Mouse (Mus musculus) kidney, embryonic 14.5 days (tissue): ENCODE data around the gene Tmem231. TPM values are rescaled to one million over a fixed set of nuclear protein-coding genes. Genes with fewer than 3 reads are reported as not detected.
"Not testable (repeated sequence)": the region's sequence is repeated elsewhere in the genome, so short reads cannot be mapped to it uniquely, and the experiment has no call there.

ENCODE experiments used
- ATAC-seq: fragments of 200-750 bp; cut with Nextera tagmentation; 2 replicates; pipeline ENCODE4 v1.8.0; 2017; ENCODE audit warnings: moderate number of reproducible peaks, mild to moderate bottlenecking, moderate TSS enrichment, moderate library complexity; ENCODE audit not compliant: low FRiP score, low TSS enrichment
- H3K27ac ChIP-seq: fragments of 300-500 bp; sonication (generic); 2 replicates; pipeline ENCODE4 v1.5.1; 2014; ENCODE audit warnings: low read depth, mild to moderate bottlenecking, low read length, moderate library complexity, mixed read lengths
- H3K27me3 ChIP-seq: fragments of 300-500 bp; sonication (generic); 2 replicates; pipeline ENCODE4 v1.6.1; 2014; ENCODE audit warnings: mild to moderate bottlenecking, low read length; ENCODE audit not compliant: control insufficient read depth, insufficient read depth
- H3K36me3 ChIP-seq: fragments of 300-500 bp; sonication (generic); 2 replicates; pipeline ENCODE4 v1.6.1; 2014; ENCODE audit warnings: low read length, mixed read lengths; ENCODE audit not compliant: control insufficient read depth, insufficient read depth
- H3K4me1 ChIP-seq: fragments of 300-500 bp; sonication (generic); 2 replicates; pipeline ENCODE4 v1.6.1; 2014; ENCODE audit warnings: low read length, mixed read lengths; ENCODE audit not compliant: control insufficient read depth, insufficient read depth
- H3K4me2 ChIP-seq: fragments of 300-500 bp; sonication (generic); replicated peaks from 2 replicates; pipeline ENCODE4 v1.6.1; 2014; ENCODE audit warnings: low read depth, mild to moderate bottlenecking, low read length
- H3K4me3 ChIP-seq: fragments of 300-500 bp; sonication (generic); 2 replicates; pipeline ENCODE4 v1.5.1; 2014; ENCODE audit warnings: mild to moderate bottlenecking, low read length
- H3K9ac ChIP-seq: fragments of 300-500 bp; sonication (generic); 2 replicates; pipeline ENCODE4 v1.6.1; 2014; ENCODE audit warnings: low read depth, mild to moderate bottlenecking, low read length, moderate library complexity
- H3K9me3 ChIP-seq: fragments of 300-500 bp; sonication (generic); 2 replicates; pipeline ENCODE4 v1.6.1; 2016; ENCODE audit warnings: low read length; ENCODE audit not compliant: control insufficient read depth
- WGBS: fragments of 180-500 bp; shearing (Covaris S2); extraction: QIAGEN DNeasy Blood & Tissue Kit; methylation state at CpG from one replicate; pipeline ENCODE4 v1.1.7; 2014; 5-methylcytosine and 5-hydroxymethylcytosine counted together
- polyA plus RNA-seq: library from polyadenylated mRNA; unstranded; fragments of >200 nt; fragmentation: Nextera tagmentation; extraction: Ambion mirVana; gene quantifications from 2 replicates; pipeline ENCODE4 v1.2.1, GENCODE M21; 2014

Tmem231 gene
- polyA plus RNA-seq, 1 experiment from 2014 or later = 18.7 TPM

- Histone ChIP-seq H3K27me3 (no peaks in the 10 kb centered on the region), H3K4me3 (peak overlapping the region; percentile 95), H3K36me3 (peaks cover 19% of the 10 kb centered on the region), H3K27ac (peak overlapping the region; percentile 38; the same call in 1 of the 2 replicates), H3K4me2 (peak overlapping the region; percentile 75), H3K9ac (peak overlapping the region; percentile 35; the same call in 1 of the 2 replicates), H3K4me1 (peaks cover 11% of the 10 kb centered on the region), H3K9me3 (no peaks in the 10 kb centered on the region)
- ATAC-seq = peak; percentile 78
- WGBS = 8% methylated on average over 10 of the region's 10 CpGs
Measured at GRCm38 (mm10) chr8:111939516-111940142, 5.9 kb upstream of the Tmem231 start.

- 91% methylated on average over 8 of the region's 9 CpGs for WGBS
- not testable (repeated sequence) for H3K27me3 ChIP-seq, ATAC-seq, H3K4me3 ChIP-seq, H3K9ac ChIP-seq, H3K36me3 ChIP-seq, H3K4me2 ChIP-seq, H3K27ac ChIP-seq, H3K9me3 ChIP-seq
- H3K4me1 ChIP-seq = peaks cover 11% of the 10 kb centered on the region
Measured at GRCm38 (mm10) chr8:111938076-111938985, 4.7 kb upstream of the Tmem231 start.

GRCm38 (mm10) chr8:111937184-111937583, 3.5 kb upstream of the Tmem231 start:
- H3K4me1 ChIP-seq = peaks cover 14% of the 10 kb centered on the region
- no peak overlapping the region for H3K27ac ChIP-seq
- 84% methylated on average over 3 of the region's 3 CpGs for WGBS
- H3K36me3 ChIP-seq = peaks cover 2% of the 10 kb centered on the region; the same call in 1 of the 2 replicates
- no peak overlapping the region for H3K4me2 ChIP-seq
- H3K9me3 ChIP-seq = no peaks in the 10 kb centered on the region
- no peak overlapping the region for H3K4me3 ChIP-seq
- no peak overlapping the region for H3K9ac ChIP-seq
- ATAC-seq = no peak
- no peaks in the 10 kb centered on the region for H3K27me3 ChIP-seq

- H3K9ac ChIP-seq = no peak overlapping the region
- no peaks in the 10 kb centered on the region for H3K27me3 ChIP-seq
- no peak overlapping the region for H3K4me3 ChIP-seq
- no peak overlapping the region for H3K4me2 ChIP-seq
- H3K9me3 ChIP-seq = no peaks in the 10 kb centered on the region
- WGBS = 88% methylated on average over 2 of the region's 2 CpGs
- peaks cover 8% of the 10 kb centered on the region; the same call in 1 of the 2 replicates for H3K4me1 ChIP-seq
- H3K27ac ChIP-seq = no peak overlapping the region
- ATAC-seq = no peak
- H3K36me3 ChIP-seq = no peaks in the 10 kb centered on the region
Measured at GRCm38 (mm10) chr8:111934201-111934600, 520 bp upstream of the Tmem231 start.

GRCm38 (mm10) chr8:111932580-111933336, 923 bp downstream of the Tmem231 start:
- peak; percentile 72; the same call in 1 of the 2 replicates for ATAC-seq
- no peaks in the 10 kb centered on the region for H3K9me3 ChIP-seq
- 30% methylated on average over 19 of the region's 19 CpGs for WGBS
- H3K4me1 ChIP-seq = peaks cover 8% of the 10 kb centered on the region; the same call in 1 of the 2 replicates
- H3K36me3 ChIP-seq = no peaks in the 10 kb centered on the region
- H3K4me3 ChIP-seq = peak overlapping the region; percentile 75
- H3K27me3 ChIP-seq = no peaks in the 10 kb centered on the region
- peak overlapping the region; percentile 89 for H3K4me2 ChIP-seq
- H3K27ac ChIP-seq = peak overlapping the region; percentile 66; the same call in 1 of the 2 replicates
- peak overlapping the region; percentile 67 for H3K9ac ChIP-seq

- H3K9me3 ChIP-seq = no peaks in the 10 kb centered on the region
- no peaks in the 10 kb centered on the region for H3K27me3 ChIP-seq
- WGBS = 75% methylated on average over 16 of the region's 16 CpGs
- peaks cover 8% of the 10 kb centered on the region; the same call in 1 of the 2 replicates for H3K4me1 ChIP-seq
- H3K27ac ChIP-seq = no peak overlapping the region
- no peak overlapping the region for H3K9ac ChIP-seq
- H3K4me2 ChIP-seq = no peak overlapping the region
- ATAC-seq = no peak
- H3K4me3 ChIP-seq = no peak overlapping the region
- no peaks in the 10 kb centered on the region for H3K36me3 ChIP-seq
Measured at GRCm38 (mm10) chr8:111931721-111932120, 2.0 kb downstream of the Tmem231 start.

- no peak for ATAC-seq
- H3K27ac ChIP-seq = no peak overlapping the region
- 79% methylated on average over 8 of the region's 8 CpGs for WGBS
- H3K27me3 ChIP-seq = no peaks in the 10 kb centered on the region
- H3K9me3 ChIP-seq = no peaks in the 10 kb centered on the region
- H3K4me1 ChIP-seq = peaks cover 8% of the 10 kb centered on the region; the same call in 1 of the 2 replicates
- no peak overlapping the region for H3K9ac ChIP-seq
- H3K4me3 ChIP-seq = no peak overlapping the region
- H3K4me2 ChIP-seq = no peak overlapping the region
- H3K36me3 ChIP-seq = no peaks in the 10 kb centered on the region
Measured at GRCm38 (mm10) chr8:111929648-111930344, 3.9 kb downstream of the Tmem231 start.

GRCm38 (mm10) chr8:111924976-111925375, 8.7 kb downstream of the Tmem231 start:
- H3K27me3 ChIP-seq = no peaks in the 10 kb centered on the region
- H3K4me2 ChIP-seq = no peak overlapping the region
- no peak overlapping the region for H3K9ac ChIP-seq
- no peak overlapping the region for H3K27ac ChIP-seq
- no peaks in the 10 kb centered on the region for H3K36me3 ChIP-seq
- H3K4me3 ChIP-seq = no peak overlapping the region
- no peaks in the 10 kb centered on the region for H3K9me3 ChIP-seq
- ATAC-seq = no peak
- 76% methylated on average over 7 of the region's 7 CpGs for WGBS
- no peaks in the 10 kb centered on the region for H3K4me1 ChIP-seq
